Mouse (Mus musculus): ENCODE results near the gene Npy4r. TPM values are rescaled to one million over a fixed set of nuclear protein-coding genes. Genes with fewer than 3 reads are reported as not detected.

Npy4r gene
- not detected in 2 replicates for polyA plus RNA-seq (2011; ENCODE audit: insufficient read depth, insufficient read length, low read depth, missing spikeins)

GRCm38 (mm10) chr14:34152342-34152741 is at the start of gene Npy4r:
Npy4r (minus strand) TSS chr14:34152489.
- no peaks in the 10 kb centered on the region for H3K27me3 ChIP-seq (ENCODE audit: control insufficient read depth, insufficient read depth, low read length, poor library complexity, severe bottlenecking)
- H3K4me1 ChIP-seq (ENCODE audit: control insufficient read depth, insufficient read depth, low read length), result no peaks in the 10 kb centered on the region
- H3K36me3 ChIP-seq (ENCODE audit: control insufficient read depth, insufficient read depth, low read length, poor library complexity, severe bottlenecking), result no peaks in the 10 kb centered on the region
- no peak within 1 kb of the TSS for H3K27ac ChIP-seq (ENCODE audit: insufficient read depth, low read length)
- H3K9ac ChIP-seq (ENCODE audit: low read depth, poor library complexity, severe bottlenecking), result no peak within 1 kb of the TSS
- H3K4me3 ChIP-seq (ENCODE audit: low read depth, low read length), result peak within 1 kb of the TSS; percentile 18; the same call in 1 of the 2 replicates
- TF ChIP-seq EP300 (IDR thresholded peaks at IDR 0.05; ENCODE audit: insufficient read depth, low read depth, low read length), result no peak
- no peak for TF ChIP-seq CTCF (IDR thresholded peaks at IDR 0.05; ENCODE audit: low read depth, low read length)
- TF ChIP-seq POLR2A (IDR thresholded peaks at IDR 0.05; ENCODE audit: insufficient read depth, low read length), result no peak
- H3K9me3 ChIP-seq (replicated peaks; ENCODE audit: control insufficient read depth, insufficient read depth, low read length, poor library complexity, severe bottlenecking), result no peaks in the 10 kb centered on the region

DNA sequence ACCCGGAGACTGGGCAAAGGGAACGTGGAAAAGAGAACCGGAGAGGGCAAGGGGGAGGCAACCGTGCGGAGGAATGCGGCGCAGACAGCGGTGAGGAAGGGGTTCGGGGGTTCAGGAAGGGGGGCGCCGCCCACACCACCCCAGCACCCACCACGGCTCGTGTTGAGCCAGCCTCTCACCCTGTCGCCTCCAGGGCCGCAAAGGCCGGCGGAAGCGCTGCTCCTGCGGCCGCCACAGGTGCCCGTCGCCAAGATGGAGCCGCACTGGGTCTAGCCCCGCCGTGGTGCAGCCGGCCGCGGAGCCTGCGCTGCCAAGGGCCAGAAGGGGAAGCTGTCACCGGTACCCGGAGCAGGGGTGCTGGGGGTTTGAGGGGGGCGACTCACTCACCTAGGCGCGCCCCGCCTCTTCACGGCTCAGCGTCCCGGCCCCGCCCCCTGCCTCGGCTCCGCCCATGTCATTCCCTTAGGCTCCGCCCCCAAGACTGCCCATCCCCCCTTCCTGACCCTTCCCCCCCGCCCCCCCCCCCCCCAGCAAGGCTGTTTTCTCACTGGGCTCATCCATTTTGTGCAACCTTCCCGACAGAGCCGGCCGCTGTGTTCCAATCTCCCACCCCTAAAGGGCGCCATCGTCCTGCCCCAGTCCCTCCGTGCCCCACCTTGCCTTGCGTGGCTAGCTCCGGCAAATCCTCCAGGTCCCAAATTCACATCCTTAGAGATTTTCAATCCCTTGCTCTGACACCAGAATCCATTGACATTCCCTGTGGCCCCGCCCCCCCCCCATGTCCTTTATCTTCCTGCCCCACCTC is 49.1 kb upstream of the Npy4r start, which contains the start of gene Gprin2:
Gene Gprin2, minus strand, starts transcription at position 423 of the 805 bp plus-strand sequence.
- no peak for TF ChIP-seq EP300 (IDR thresholded peaks at IDR 0.05; ENCODE audit: insufficient read depth, low read depth, low read length)
- TF ChIP-seq POLR2A (IDR thresholded peaks at IDR 0.05; ENCODE audit: insufficient read depth, low read length), result no peak
- TF ChIP-seq CTCF (IDR thresholded peaks at IDR 0.05; ENCODE audit: low read depth, low read length), result no peak
- no peaks in the 10 kb centered on the region for H3K9me3 ChIP-seq (replicated peaks; ENCODE audit: control insufficient read depth, insufficient read depth, low read length, poor library complexity, severe bottlenecking)
- H3K4me1 ChIP-seq (ENCODE audit: control insufficient read depth, insufficient read depth, low read length), result no peaks in the 10 kb centered on the region
- H3K4me3 ChIP-seq (ENCODE audit: low read depth, low read length), result peak within 1 kb of the TSS; percentile 57
- H3K36me3 ChIP-seq (ENCODE audit: control insufficient read depth, insufficient read depth, low read length, poor library complexity, severe bottlenecking), result no peaks in the 10 kb centered on the region
- no peaks in the 10 kb centered on the region for H3K27me3 ChIP-seq (ENCODE audit: control insufficient read depth, insufficient read depth, low read length, poor library complexity, severe bottlenecking)
- no peak within 1 kb of the TSS for H3K27ac ChIP-seq (ENCODE audit: insufficient read depth, low read length)
- H3K9ac ChIP-seq (ENCODE audit: low read depth, poor library complexity, severe bottlenecking), result peak within 1 kb of the TSS; percentile 20; the same call in 1 of the 2 replicates

DNA sequence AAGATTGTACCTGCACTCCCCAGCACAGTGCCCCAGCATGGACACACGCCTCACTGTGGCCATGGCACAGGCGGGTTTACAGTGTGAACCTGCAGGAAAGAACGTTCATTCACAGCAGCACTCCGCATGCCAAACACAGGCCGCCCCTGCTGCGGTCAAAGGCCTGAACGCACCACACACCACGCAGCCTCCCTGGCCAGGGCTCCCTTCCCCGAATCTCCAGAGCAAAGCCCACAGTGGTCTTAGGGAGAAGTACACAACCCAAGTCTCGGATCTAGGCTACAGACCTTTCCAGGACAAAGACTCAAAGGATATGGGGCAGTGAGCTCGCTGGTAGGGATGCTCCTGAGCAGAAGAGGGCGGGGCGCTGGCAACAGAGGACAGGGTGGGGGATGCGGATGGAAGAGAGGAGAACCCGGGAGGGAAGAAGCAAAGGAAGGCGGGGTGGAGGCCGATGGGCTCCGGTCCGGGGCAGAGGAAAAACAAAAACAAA is 48.5 kb upstream of the Npy4r start:
- TF ChIP-seq POLR2A (IDR thresholded peaks at IDR 0.05; ENCODE audit: insufficient read depth, low read length) (no peak), CTCF (IDR thresholded peaks at IDR 0.05; ENCODE audit: low read depth, low read length) (no peak), EP300 (IDR thresholded peaks at IDR 0.05; ENCODE audit: insufficient read depth, low read depth, low read length) (no peak)
- no peaks in the 10 kb centered on the region for H3K27me3 ChIP-seq (ENCODE audit: control insufficient read depth, insufficient read depth, low read length, poor library complexity, severe bottlenecking)
- H3K9me3 ChIP-seq (replicated peaks; ENCODE audit: control insufficient read depth, insufficient read depth, low read length, poor library complexity, severe bottlenecking), result no peaks in the 10 kb centered on the region
- H3K9ac ChIP-seq (ENCODE audit: low read depth, poor library complexity, severe bottlenecking), result peak overlapping the region; percentile 20; the same call in 1 of the 2 replicates
- peak overlapping the region; percentile 57 for H3K4me3 ChIP-seq (ENCODE audit: low read depth, low read length)
- H3K27ac ChIP-seq (ENCODE audit: insufficient read depth, low read length), result no peak overlapping the region
- no peaks in the 10 kb centered on the region for H3K36me3 ChIP-seq (ENCODE audit: control insufficient read depth, insufficient read depth, low read length, poor library complexity, severe bottlenecking)
- H3K4me1 ChIP-seq (ENCODE audit: control insufficient read depth, insufficient read depth, low read length), result no peaks in the 10 kb centered on the region

DNA sequence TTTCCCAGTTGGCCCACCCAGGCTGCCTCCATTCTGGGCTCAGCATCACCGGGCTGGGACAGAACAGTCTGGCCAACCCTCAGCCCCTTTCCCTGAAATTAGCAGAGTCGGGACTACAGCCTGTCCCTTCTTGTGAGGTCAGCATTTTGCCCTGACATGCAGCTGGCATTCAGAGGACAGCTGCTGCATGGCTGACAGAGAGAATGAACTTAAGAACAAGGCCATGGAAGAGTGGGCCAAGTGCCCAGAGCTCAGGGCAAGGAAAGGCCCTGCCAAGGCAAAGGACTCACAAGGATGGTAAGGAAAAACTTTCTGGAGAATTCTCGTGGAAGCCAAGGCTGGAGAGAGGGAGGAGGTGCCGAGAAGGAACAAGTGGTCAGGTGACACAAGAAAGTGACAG is 44.4 kb upstream of the Npy4r start:
- Histone ChIP-seq H3K9ac (ENCODE audit: low read depth, poor library complexity, severe bottlenecking) (no peak overlapping the region), H3K27ac (ENCODE audit: insufficient read depth, low read length) (no peak overlapping the region), H3K4me3 (ENCODE audit: low read depth, low read length) (no peak overlapping the region), H3K27me3 (ENCODE audit: control insufficient read depth, insufficient read depth, low read length, poor library complexity, severe bottlenecking) (no peaks in the 10 kb centered on the region), H3K9me3 (replicated peaks; ENCODE audit: control insufficient read depth, insufficient read depth, low read length, poor library complexity, severe bottlenecking) (no peaks in the 10 kb centered on the region), H3K4me1 (ENCODE audit: control insufficient read depth, insufficient read depth, low read length) (no peaks in the 10 kb centered on the region), H3K36me3 (ENCODE audit: control insufficient read depth, insufficient read depth, low read length, poor library complexity, severe bottlenecking) (no peaks in the 10 kb centered on the region)
- TF ChIP-seq EP300 (IDR thresholded peaks at IDR 0.05; ENCODE audit: insufficient read depth, low read depth, low read length) (no peak), CTCF (IDR thresholded peaks at IDR 0.05; ENCODE audit: low read depth, low read length) (no peak), POLR2A (IDR thresholded peaks at IDR 0.05; ENCODE audit: insufficient read depth, low read length) (no peak)

- Histone ChIP-seq H3K4me1 (ENCODE audit: control insufficient read depth, insufficient read depth, low read length) (peaks cover 3% of the 10 kb centered on the region), H3K27ac (ENCODE audit: insufficient read depth, low read length) (no peak overlapping the region), H3K4me3 (ENCODE audit: low read depth, low read length) (no peak overlapping the region), H3K9me3 (replicated peaks; ENCODE audit: control insufficient read depth, insufficient read depth, low read length, poor library complexity, severe bottlenecking) (no peaks in the 10 kb centered on the region), H3K36me3 (ENCODE audit: control insufficient read depth, insufficient read depth, low read length, poor library complexity, severe bottlenecking) (no peaks in the 10 kb centered on the region), H3K27me3 (ENCODE audit: control insufficient read depth, insufficient read depth, low read length, poor library complexity, severe bottlenecking) (no peaks in the 10 kb centered on the region), H3K9ac (ENCODE audit: low read depth, poor library complexity, severe bottlenecking) (no peak overlapping the region)
- TF ChIP-seq CTCF (IDR thresholded peaks at IDR 0.05; ENCODE audit: low read depth, low read length), result no peak
- no peak for TF ChIP-seq EP300 (IDR thresholded peaks at IDR 0.05; ENCODE audit: insufficient read depth, low read depth, low read length)
- TF ChIP-seq POLR2A (IDR thresholded peaks at IDR 0.05; ENCODE audit: insufficient read depth, low read length), result no peak
Observed at GRCm38 (mm10) chr14:34195466-34195865, 43.2 kb upstream of the Npy4r start.

DNA sequence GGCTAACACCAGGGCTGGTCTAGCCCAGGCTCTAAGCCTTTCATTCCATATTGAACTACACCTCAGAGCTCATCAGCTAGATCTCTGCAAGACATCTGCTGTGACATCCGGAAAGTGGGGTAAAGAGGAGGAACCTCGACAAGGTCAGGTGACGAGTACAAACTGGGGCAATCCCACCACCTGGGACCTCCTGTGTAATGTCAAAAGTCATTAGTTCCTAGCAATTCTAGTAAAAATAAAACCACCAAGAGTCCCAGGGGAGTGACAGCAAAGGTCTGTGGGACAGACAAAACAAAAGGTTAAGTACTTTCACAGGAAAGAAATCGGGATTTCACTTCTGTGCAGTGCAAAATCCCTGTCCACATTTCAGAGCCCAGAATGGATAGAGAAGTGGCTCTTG is 41.6 kb upstream of the Npy4r start:
- no peaks in the 10 kb centered on the region for H3K27me3 ChIP-seq (ENCODE audit: control insufficient read depth, insufficient read depth, low read length, poor library complexity, severe bottlenecking)
- TF ChIP-seq EP300 (IDR thresholded peaks at IDR 0.05; ENCODE audit: insufficient read depth, low read depth, low read length), result no peak
- no peak for TF ChIP-seq CTCF (IDR thresholded peaks at IDR 0.05; ENCODE audit: low read depth, low read length)
- no peak for TF ChIP-seq POLR2A (IDR thresholded peaks at IDR 0.05; ENCODE audit: insufficient read depth, low read length)
- no peak overlapping the region for H3K9ac ChIP-seq (ENCODE audit: low read depth, poor library complexity, severe bottlenecking)
- no peaks in the 10 kb centered on the region for H3K9me3 ChIP-seq (replicated peaks; ENCODE audit: control insufficient read depth, insufficient read depth, low read length, poor library complexity, severe bottlenecking)
- H3K27ac ChIP-seq (ENCODE audit: insufficient read depth, low read length), result no peak overlapping the region
- no peak overlapping the region for H3K4me3 ChIP-seq (ENCODE audit: low read depth, low read length)
- peaks cover 4% of the 10 kb centered on the region for H3K4me1 ChIP-seq (ENCODE audit: control insufficient read depth, insufficient read depth, low read length)
- H3K36me3 ChIP-seq (ENCODE audit: control insufficient read depth, insufficient read depth, low read length, poor library complexity, severe bottlenecking), result no peaks in the 10 kb centered on the region
